Mouse (Mus musculus) urinary bladder, postnatal 0 days (tissue): ENCODE data around the gene Gca. TPM values are rescaled to one million over a fixed set of nuclear protein-coding genes. Genes with fewer than 3 reads are reported as not detected.

Experiments used
- polyA plus RNA-seq: library from polyadenylated mRNA; unstranded; fragments of >200 nt; fragmentation: Nextera tagmentation; extraction: Ambion mirVana; gene quantifications from 2 replicates; pipeline ENCODE4 v1.2.1, GENCODE M21; 2015

Gene Gca
- 1.8 TPM in 2 replicates for polyA plus RNA-seq

DNA sequence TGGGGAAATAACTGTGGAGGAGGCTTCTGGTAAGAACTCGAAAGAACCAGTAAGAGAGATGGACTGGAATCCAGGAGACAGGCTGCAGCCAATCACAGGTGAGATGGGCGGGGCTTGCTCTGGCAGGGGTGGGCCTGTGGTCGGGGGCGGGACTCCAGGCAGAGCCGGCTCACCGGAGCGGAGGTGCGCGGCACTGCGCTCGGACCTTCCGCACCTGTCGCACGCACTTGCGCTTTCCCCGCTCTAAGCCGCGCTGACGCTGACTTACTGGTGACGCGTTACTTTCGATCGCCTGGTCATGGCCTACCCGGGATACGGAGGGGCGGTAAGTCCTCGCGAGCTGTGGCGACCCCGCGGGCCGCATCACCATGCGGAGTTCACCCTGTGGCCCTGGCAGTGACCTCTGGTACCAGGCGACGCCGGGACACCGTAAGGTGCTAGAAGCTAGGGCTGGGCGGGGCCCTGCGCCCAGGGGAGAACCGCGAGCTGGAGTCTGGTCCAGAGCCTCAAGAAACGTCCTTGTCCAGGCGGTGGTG lies at the start of gene Gca:
Gene Gca (plus strand): TSS at position 151 of the 536 bp plus-strand sequence.

DNA sequence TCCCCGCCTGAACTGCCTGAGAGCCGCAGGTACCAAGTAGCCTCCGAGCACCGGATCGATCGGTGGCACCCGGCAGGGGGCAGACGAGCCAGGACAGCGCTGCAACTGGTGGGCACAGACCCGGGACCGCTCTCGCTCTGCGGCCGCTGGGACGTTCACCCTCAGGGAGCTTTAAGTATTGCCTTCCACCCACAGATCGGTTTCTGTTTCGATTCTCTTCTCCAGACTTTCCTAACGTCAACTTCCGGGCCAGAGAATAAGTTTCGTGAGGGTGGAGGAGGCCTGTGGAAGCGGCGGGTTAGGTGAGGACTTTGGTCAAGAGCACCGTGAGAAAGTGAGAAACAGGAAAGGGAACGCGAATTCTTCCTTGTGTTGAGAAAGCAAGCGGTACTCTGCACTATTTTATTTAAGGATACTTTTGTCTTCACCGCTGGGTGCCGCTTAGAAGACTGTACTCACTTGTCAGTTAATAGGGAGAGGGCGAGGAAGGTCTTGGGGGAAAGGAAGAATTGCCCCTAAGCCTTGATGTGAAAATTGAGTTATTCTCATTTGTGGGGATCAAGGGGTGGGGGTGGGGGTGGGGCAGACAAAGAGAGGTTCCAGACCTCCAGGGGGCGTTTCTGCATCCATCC lies 18.0 kb upstream of the Gca start, which contains the start of gene Ifih1:
Gene Ifih1 (minus strand): TSS at position 242 of the 632 bp plus-strand sequence.

Other genes with a start within 250 kb of the Gca start
- gene Gcg, start 180.6 kb upstream of the Gca start, polyA plus RNA-seq, result not detected in 2 replicates
- gene Fap, start 90.2 kb upstream of the Gca start, polyA plus RNA-seq, result 1.6 TPM in 2 replicates
- gene Ifih1, start 18.0 kb upstream of the Gca start, polyA plus RNA-seq, result 4.1 and 4.8 TPM in 2 replicates